Mouse (Mus musculus) gastrocnemius, postnatal 25 days (tissue): Measurements from ENCODE around the gene Slc27a4. TPM values are rescaled to one million over a fixed set of nuclear protein-coding genes. Genes with fewer than 3 reads are reported as not detected.

Experiments used
- DNase-seq: peaks from one replicate; pipeline ENCODE4 v3.0.0; 2022
- microRNA-seq, 2 experiments: library from miRNA; unstranded; fragments of <30 nt; microRNA quantifications; one replicate each; pipeline ENCODE4 v1.2.0; 2021; ENCODE audit warnings: borderline replicate concordance in 2 of 2
- total RNA-seq, 2 experiments: library from RNA; stranded (reverse); gene quantifications; 1 replicate in 1 of 2; 2 replicates in 1 of 2; pipeline ENCODE4 v1.2.3; 2021

The Slc27a4 gene
- total RNA-seq, 2 experiments from 2014 or later: 8.2 to 10.7 TPM

DNA sequence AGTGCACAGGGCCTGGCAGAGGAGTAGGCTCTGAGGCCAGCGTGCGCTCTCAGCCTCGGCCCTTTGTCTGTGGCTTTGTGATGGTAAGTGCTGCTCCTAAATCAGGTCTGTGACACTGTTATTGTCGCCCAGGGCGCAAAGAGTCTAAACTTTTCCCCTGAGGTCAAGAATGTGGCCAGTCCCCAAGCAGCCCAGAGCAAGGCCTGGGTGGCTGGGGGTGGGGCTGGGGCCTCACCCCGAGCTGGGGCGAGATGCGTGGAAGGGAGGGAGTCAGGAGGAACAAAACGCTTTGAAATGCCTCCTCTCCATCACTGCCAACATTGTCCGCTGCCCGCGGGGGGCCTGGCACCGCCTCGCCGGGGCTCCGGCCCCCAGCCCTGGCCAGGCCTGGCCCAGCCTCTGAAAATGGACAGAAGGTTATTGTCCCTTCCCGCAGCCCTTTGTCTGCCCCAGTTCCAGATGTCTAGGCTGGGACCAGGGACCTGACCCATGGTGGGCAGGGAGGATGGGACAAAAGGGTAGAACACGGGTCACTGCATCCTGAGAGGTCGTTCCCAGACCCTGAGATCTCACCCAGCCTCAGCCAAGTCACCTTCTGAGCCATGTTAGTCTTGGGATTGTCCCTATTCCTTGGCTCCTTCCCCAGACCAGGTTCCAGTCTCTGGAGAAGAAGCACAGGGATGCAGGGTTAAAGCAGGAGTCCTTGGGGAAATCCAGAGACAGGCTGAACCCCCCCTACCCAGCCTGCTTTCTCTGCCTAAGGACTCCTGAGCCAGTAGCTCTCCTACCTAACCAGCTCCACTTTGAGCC is 54.2 kb downstream of the Slc27a4 start:
- DNase-seq: no peak

DNA sequence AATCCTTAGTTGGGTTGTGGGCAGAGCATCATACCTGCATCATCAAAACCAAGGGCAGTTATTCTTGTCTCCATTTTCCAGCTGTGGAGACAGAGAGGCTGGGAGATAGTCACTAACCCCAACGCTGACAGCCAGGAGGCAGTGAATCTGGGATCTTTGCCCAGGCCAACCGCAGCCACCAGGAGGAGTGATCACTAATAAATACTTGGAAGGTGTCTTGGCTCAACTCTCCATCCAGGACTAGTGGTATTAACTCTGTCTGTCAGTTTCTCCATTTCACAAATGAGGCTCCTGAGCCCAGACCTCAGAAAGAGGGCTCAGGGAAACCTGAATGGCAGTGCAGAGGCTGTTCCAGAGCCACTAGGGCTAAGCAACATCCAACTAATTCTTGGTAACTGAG is 54.9 kb downstream of the Slc27a4 start:
- no peak for DNase-seq

- peak; percentile 43 for DNase-seq
Measured at GRCm38 (mm10) chr2:29857967-29858366, 55.5 kb downstream of the Slc27a4 start.

DNA sequence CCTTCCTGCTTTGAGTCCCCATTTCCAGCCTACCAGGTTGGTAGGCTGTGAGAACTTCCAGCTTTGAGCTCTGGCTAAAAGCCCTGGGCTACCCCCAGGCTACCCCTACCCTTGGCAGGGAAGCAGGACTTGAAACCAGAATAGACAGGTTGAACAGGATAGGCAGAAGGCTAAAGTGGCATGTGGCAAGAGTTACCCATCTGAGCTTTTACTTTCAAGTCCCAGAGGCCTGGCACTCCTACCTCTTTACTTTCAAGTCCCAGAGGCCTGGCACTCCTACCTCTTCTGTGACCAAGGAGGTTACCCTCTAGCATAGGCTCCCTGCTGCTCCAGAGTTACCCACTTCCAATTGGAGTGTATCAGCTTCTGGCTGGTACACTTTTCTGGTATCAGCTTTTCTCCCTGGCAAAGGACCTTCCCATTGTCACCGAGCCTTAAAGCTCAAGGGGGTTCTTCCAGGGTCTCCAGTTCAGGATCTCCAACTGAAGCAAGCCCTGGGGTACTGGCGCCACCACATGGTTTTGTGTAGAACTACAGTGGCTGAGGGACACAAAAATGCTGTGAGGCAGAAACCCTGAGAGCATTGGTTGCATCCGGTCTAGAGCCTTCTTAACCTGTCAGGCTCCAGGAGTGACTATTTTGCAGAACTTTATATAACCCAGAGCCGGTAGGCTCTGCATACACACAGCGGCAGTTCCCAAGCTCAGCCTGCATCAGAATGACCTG is 56.5 kb downstream of the Slc27a4 start:
- no peak for DNase-seq

DNA sequence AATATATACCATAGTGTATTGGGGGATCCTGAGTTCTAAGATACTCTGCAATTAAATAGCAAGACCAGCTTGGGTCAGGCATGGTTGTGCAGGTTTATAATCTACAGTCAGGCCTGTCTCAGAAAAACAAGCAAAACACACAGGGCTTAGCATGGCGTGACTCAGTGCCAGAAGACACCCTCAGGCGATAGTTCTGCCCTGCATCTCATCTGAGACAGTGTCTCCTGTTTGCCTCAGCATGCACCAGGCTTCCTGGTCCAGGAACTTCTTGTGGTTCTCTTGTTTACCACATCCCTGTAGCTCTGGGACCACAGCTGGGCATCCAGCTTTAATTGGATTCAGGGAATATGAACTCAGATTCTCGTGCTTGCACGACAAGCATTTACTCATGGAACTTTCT is 62.7 kb downstream of the Slc27a4 start:
- no peak for DNase-seq

Small RNA genes lying within 50 kb of the gene (microRNA-seq; reads per million reads assigned to microRNA genes)
- gene Mir219a-2 (0 reads per million in 2 experiments), gene Mir219b (0 reads per million in 2 experiments)

Other genes with a start within 250 kb of the Slc27a4 start
- 100 to 1,000 TPM; 102 to 112 TPM for gene Rapgef1, start 182.9 kb upstream of the Slc27a4 start, total RNA-seq
- not detected for gene Gm13420, start 50.9 kb upstream of the Slc27a4 start, total RNA-seq
- not detected for gene Gm13547, start 43.3 kb upstream of the Slc27a4 start, total RNA-seq
- 1 to 10 TPM; 7.4 to 8.3 TPM for gene Coq4, start 15.1 kb upstream of the Slc27a4 start, total RNA-seq
- 10 to 100 TPM; 24.8 to 24.9 TPM for gene Trub2, start 14.1 kb upstream of the Slc27a4 start, total RNA-seq
- 10 to 100 TPM; 20.9 to 26.0 TPM for gene Urm1, start 17.4 kb downstream of the Slc27a4 start, total RNA-seq
- gene Cercam, start 66.5 kb downstream of the Slc27a4 start, total RNA-seq: 10 to 100 TPM in 1 of 2 experiments, 1 to 10 TPM in 1; 8.5 to 10.6 TPM
- gene Odf2, start 86.6 kb downstream of the Slc27a4 start, total RNA-seq: 10 to 100 TPM; 10.3 to 14.7 TPM
- gene Gle1, start 132.8 kb downstream of the Slc27a4 start, total RNA-seq: 10 to 100 TPM; 19.7 to 21.3 TPM
- 10 to 100 TPM; 56.9 to 64.4 TPM for gene Sptan1, start 162.9 kb downstream of the Slc27a4 start, total RNA-seq
- gene Wdr34, start 246.2 kb downstream of the Slc27a4 start, total RNA-seq: 1 to 10 TPM; 3.3 to 3.4 TPM